Mouse (Mus musculus) liver, adult 2 months (tissue): ENCODE results near the gene F3. TPM values are rescaled to one million over a fixed set of nuclear protein-coding genes. Genes with fewer than 3 reads are reported as not detected.

Source experiments
- DNase-seq: peaks from one replicate; pipeline ENCODE4 v3.0.0-alpha.2; 2011; ENCODE audit warnings: low read depth, low spot score; ENCODE audit errors: extremely low read depth
- H3K27ac ChIP-seq: fragments of 200-500 bp; replicated peaks from 2 replicates; pipeline ENCODE4 v1.5.1; 2012; ENCODE audit warnings: low read depth, mild to moderate bottlenecking, control low read depth, inconsistent platforms, low read length; ENCODE audit not compliant: insufficient read depth
- H3K27me3 ChIP-seq: fragments of 200-500 bp; 2 replicates; pipeline ENCODE4 v1.6.1; 2012; ENCODE audit warnings: mild to moderate bottlenecking, moderate library complexity, low read length, inconsistent platforms; ENCODE audit not compliant: control insufficient read depth, insufficient read depth
- H3K36me3 ChIP-seq: fragments of 200-500 bp; 2 replicates; pipeline ENCODE4 v1.6.1; 2012; ENCODE audit warnings: low read length, inconsistent platforms; ENCODE audit not compliant: control insufficient read depth, insufficient read depth
- H3K4me1 ChIP-seq: fragments of 200-500 bp; 2 replicates; pipeline ENCODE4 v1.6.1; 2011; ENCODE audit warnings: low read length; ENCODE audit not compliant: control insufficient read depth, insufficient read depth
- H3K4me3 ChIP-seq: fragments of 200-500 bp; 2 replicates; pipeline ENCODE4 v1.5.1; 2011; ENCODE audit warnings: low read depth, mild to moderate bottlenecking, control low read depth, low read length, moderate library complexity; ENCODE audit not compliant: insufficient read depth
- H3K79me2 ChIP-seq: fragments of 200-500 bp; 2 replicates; pipeline ENCODE4 v1.6.1; 2012; ENCODE audit warnings: inconsistent platforms, mild to moderate bottlenecking, low read length, moderate library complexity; ENCODE audit not compliant: control insufficient read depth, insufficient read depth
- H3K9ac ChIP-seq: fragments of 200-500 bp; 2 replicates; pipeline ENCODE4 v1.6.1; 2012; ENCODE audit warnings: low read depth, mild to moderate bottlenecking, control low read depth, inconsistent platforms, low read length
- CTCF ChIP-seq: fragments of 200-500 bp; IDR thresholded peaks from 2 replicates; pipeline ENCODE4 v1.5.1; 2011; ENCODE audit warnings: low read depth, low read length, control low read depth
- POLR2A ChIP-seq: fragments of 200-500 bp; IDR thresholded peaks from 2 replicates; pipeline ENCODE4 v1.6.1; 2011; ENCODE audit warnings: low read length, control low read depth; ENCODE audit not compliant: insufficient read depth; ENCODE audit errors: extremely low read depth
- WGBS: fragments of 180-500 bp; shearing (Covaris S2); methylation state at CpG from one replicate; pipeline ENCODE4 v1.1.7; 2018; 5-methylcytosine and 5-hydroxymethylcytosine counted together
- polyA plus RNA-seq: library from polyadenylated mRNA; depleted of rRNA; stranded (reverse); fragments of >200 nt; gene quantifications from 2 replicates; pipeline ENCODE4 v1.2.3, GENCODE M21; 2012
- total RNA-seq: library from RNA; depleted of rRNA; stranded (reverse); fragments of >200 nt; gene quantifications from 2 replicates; pipeline ENCODE4 v1.2.3, GENCODE M21; 2014

The F3 gene
- total and polyA plus RNA-seq, 2 experiments = 2.3 to 6.4 TPM

DNA sequence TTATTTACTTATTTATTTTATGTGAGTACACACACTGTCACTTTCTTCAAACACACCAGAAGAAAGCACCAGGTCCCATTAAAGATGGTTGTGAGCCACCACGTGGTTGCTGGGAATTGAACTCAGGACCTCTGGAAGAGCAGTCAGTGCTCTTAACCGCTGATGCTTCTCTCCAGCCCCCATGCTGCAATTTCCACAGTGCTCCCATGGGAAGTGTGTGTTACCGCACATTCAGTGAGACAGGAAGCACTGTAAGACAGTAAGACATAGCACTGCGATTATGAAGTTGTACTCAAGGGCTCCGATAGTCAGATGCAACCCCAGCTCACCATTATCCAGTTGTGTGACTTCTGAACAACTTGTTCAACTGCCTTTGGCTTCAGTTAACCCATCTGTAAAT is 6.9 kb upstream of the F3 start:
- Histone ChIP-seq H3K27ac (no peak overlapping the region), H3K79me2 (no peaks in the 10 kb centered on the region), H3K36me3 (no peaks in the 10 kb centered on the region), H3K4me3 (no peak overlapping the region), H3K4me1 (no peaks in the 10 kb centered on the region), H3K9ac (no peak overlapping the region), H3K27me3 (no peaks in the 10 kb centered on the region)
- no peak for DNase-seq
- 91% methylated on average over 5 of the region's 5 CpGs for WGBS
- TF ChIP-seq POLR2A = no peak
- no peak for TF ChIP-seq CTCF

DNA sequence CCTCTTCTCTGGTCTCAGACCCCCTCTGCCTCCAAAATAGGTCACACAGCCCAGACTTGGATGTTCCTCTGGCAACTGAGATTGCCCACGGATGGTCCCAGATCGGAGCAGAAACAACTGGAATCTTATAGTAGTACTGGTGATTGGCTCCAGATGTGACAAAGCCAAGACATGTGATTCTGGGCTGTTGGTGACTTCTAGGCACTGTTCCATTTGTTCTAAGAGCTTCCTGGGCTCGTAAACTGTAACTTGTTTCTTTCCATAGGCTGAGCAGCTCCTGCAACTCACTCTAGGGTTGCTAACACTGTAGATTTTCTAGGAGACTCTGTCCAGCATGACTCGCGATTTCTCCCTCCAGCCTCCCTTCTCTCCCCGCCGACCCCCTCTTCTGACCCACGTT is 4.7 kb upstream of the F3 start:
- Histone ChIP-seq H3K9ac (no peak overlapping the region), H3K4me1 (peaks cover 5% of the 10 kb centered on the region), H3K27me3 (no peaks in the 10 kb centered on the region), H3K36me3 (no peaks in the 10 kb centered on the region), H3K79me2 (no peaks in the 10 kb centered on the region), H3K27ac (no peak overlapping the region), H3K4me3 (no peak overlapping the region)
- DNase-seq = no peak
- WGBS = 91% methylated on average over 8 of the region's 8 CpGs
- TF ChIP-seq CTCF = no peak
- TF ChIP-seq POLR2A = no peak

DNA sequence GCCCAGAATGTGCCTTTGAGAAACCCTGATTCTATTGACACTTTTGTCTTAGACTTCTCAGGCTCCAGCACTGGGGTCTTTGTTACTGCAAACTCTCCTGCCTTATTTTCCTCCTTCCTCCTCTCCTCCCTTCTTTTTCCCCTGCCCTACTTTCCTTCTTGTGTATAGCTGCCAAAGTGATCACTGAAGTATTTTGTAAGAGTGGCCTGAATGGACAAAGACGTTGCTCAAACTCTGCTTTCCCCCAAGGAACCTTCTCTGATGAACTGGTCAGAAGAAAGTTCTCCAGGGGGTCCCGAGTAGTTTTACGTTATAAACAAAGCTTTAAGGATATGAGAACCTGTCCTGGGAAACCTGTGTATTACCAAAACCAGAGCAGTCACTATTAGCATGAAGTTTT is 3.6 kb upstream of the F3 start:
- WGBS = 88% methylated on average over 3 of the region's 3 CpGs
- H3K27ac ChIP-seq = no peak overlapping the region
- no peak for TF ChIP-seq CTCF
- no peak for TF ChIP-seq POLR2A

DNA sequence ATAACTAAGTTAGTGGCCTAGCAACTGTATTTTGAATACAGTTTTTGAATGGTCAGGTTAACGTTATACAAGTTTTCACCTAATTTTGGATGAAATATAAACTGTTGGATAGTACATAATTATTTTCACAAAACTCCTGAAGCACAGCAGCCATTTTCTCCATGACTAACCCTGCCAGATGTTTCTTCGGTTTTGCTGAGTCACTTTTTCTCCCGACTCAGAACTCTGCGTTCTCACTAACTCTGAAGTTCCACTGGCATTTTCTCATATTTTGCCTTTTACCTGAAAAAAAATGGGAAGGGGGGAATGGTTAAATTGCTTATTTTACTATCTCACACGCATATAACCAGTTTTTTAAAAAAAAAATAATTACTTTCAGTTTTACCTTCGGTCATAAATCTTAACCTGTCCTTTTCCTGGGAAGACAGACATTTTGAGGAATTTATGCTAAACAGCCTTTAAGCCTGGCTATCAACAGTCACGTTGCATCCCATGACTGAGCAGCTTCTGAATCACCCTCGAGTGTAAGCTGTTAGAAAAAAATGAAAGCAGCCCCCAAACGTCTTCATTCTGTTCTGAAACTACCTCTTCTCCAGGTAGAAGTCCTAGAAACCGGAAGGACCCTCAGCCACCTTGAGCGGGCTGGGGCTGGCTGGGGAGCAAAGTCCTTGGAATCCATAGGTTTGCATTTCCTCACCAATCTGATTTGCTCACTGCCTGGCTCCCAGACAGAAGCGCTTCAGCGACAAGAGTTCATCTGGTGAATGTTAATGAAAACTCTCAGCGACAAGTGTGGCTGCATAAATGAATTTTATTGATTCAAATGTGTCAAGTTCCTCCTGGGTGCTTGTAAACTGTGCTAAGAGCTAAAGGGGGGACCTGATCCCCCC is 2.3 kb upstream of the F3 start:
- WGBS = 62% methylated on average over 14 of the region's 14 CpGs
- H3K4me3 ChIP-seq = no peak overlapping the region
- no peak for DNase-seq
- H3K79me2 ChIP-seq = peaks cover 4% of the 10 kb centered on the region; the same call in 1 of the 2 replicates
- H3K36me3 ChIP-seq = no peaks in the 10 kb centered on the region
- TF ChIP-seq POLR2A (no peak), CTCF (no peak)
- no peaks in the 10 kb centered on the region for H3K27me3 ChIP-seq
- H3K9ac ChIP-seq = no peak overlapping the region
- no peak overlapping the region for H3K27ac ChIP-seq
- H3K4me1 ChIP-seq = peaks cover 9% of the 10 kb centered on the region

More for the DNA sequence above, 3.6 kb upstream of the F3 start:
- Histone ChIP-seq H3K27me3 (no peaks in the 10 kb centered on the region), H3K36me3 (no peaks in the 10 kb centered on the region), H3K4me1 (peaks cover 9% of the 10 kb centered on the region), H3K79me2 (peaks cover 4% of the 10 kb centered on the region; the same call in 1 of the 2 replicates), H3K9ac (no peak overlapping the region), H3K4me3 (no peak overlapping the region)
- DNase-seq = no peak

DNA sequence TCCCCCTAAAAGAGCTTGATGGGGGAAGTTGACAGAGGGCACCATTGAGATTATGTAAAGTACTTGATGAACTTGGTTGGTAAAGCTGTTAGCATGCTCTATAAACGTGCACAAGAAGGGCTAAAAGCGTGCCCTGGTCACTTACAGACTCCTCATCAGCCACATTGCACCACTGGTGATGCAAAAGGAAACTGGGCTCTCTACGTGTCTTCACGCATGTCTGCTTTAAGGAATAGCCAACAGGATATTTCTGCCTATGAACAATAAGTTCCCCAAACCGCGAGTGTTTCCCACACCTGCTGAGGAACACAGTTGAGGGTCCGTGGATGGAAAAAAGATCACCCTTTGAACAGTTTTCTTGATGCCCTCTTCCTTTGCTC is 1.7 kb upstream of the F3 start:
- Histone ChIP-seq H3K79me2 (peaks cover 4% of the 10 kb centered on the region; the same call in 1 of the 2 replicates), H3K27ac (no peak overlapping the region), H3K27me3 (no peaks in the 10 kb centered on the region), H3K36me3 (no peaks in the 10 kb centered on the region), H3K4me3 (no peak overlapping the region), H3K4me1 (peaks cover 9% of the 10 kb centered on the region), H3K9ac (no peak overlapping the region)
- WGBS = 74% methylated on average over 7 of the region's 7 CpGs
- no peak for DNase-seq
- TF ChIP-seq CTCF (no peak), POLR2A (no peak)

DNA sequence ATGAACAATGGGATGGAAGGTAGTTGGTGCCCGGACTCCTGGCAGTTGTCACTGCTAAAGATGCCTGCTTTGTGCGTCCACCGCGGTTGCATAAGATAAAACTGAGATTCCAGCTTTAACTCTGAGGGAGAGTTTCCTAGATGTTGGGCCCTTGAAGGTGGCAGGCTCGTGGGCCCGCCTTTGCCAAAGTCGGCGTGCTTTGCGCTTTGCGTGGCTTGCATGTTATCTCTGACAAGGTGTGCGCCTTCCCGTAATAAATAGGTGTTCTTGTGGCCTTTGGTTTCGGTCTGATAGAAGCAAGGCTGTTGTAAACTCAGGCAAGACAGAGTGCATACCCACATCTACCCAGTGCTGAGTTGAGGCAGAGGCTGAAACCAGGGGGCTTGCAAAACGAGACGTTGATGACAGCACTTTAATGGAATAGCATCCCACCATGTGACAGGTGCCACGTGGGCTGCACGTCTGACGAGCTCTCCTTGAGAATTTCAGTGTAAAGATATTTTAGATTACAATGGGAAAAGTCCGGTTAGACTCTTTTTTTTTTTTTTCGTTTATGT is 709 bp downstream of the F3 start:
- Histone ChIP-seq H3K9ac (peak overlapping the region; percentile 89), H3K4me1 (peaks cover 9% of the 10 kb centered on the region), H3K79me2 (peaks cover 4% of the 10 kb centered on the region; the same call in 1 of the 2 replicates), H3K4me3 (peak overlapping the region; percentile 73), H3K36me3 (no peaks in the 10 kb centered on the region), H3K27ac (no peak overlapping the region), H3K27me3 (no peaks in the 10 kb centered on the region)
- DNase-seq = no peak
- 10% methylated on average over 20 of the region's 20 CpGs for WGBS
- TF ChIP-seq POLR2A (no peak), CTCF (no peak)
